Mouse (Mus musculus) cortical plate, adult 2 months (tissue): ENCODE results near the gene Fcgr2b. TPM values are rescaled to one million over a fixed set of nuclear protein-coding genes. Genes with fewer than 3 reads are reported as not detected.

ENCODE experiments used
- H3K27ac ChIP-seq: fragments of 200-500 bp; 2 replicates; pipeline ENCODE4 v1.5.1; 2012; ENCODE audit warnings: low read length, control low read depth, inconsistent platforms; ENCODE audit not compliant: insufficient read depth
- H3K4me1 ChIP-seq: fragments of 200-500 bp; 2 replicates; pipeline ENCODE4 v1.6.1; 2011; ENCODE audit warnings: low read length; ENCODE audit not compliant: control insufficient read depth, insufficient read depth
- H3K4me3 ChIP-seq: fragments of 200-500 bp; 2 replicates; pipeline ENCODE4 v1.5.1; 2011; ENCODE audit warnings: mild to moderate bottlenecking, low read length, control low read depth; ENCODE audit not compliant: insufficient read depth
- CTCF ChIP-seq: fragments of 200-500 bp; IDR thresholded peaks from 2 replicates; pipeline ENCODE4 v1.5.1; 2011; ENCODE audit warnings: mild to moderate bottlenecking, control low read depth, low read length; ENCODE audit not compliant: insufficient read depth; ENCODE audit errors: extremely low read depth
- POLR2A ChIP-seq: fragments of 200-500 bp; IDR thresholded peaks from 2 replicates; pipeline ENCODE4 v1.6.1; 2011; ENCODE audit warnings: mild to moderate bottlenecking, low read length, control low read depth; ENCODE audit not compliant: insufficient read depth; ENCODE audit errors: extremely low read depth
- polyA plus RNA-seq: library from polyadenylated mRNA; depleted of rRNA; stranded (reverse); fragments of >200 nt; gene quantifications from 2 replicates; pipeline ENCODE4 v1.2.3, GENCODE M21; 2012; rRNA removed

Gene Fcgr2b
- polyA plus RNA-seq, 1 experiment, result 6.4 TPM

DNA sequence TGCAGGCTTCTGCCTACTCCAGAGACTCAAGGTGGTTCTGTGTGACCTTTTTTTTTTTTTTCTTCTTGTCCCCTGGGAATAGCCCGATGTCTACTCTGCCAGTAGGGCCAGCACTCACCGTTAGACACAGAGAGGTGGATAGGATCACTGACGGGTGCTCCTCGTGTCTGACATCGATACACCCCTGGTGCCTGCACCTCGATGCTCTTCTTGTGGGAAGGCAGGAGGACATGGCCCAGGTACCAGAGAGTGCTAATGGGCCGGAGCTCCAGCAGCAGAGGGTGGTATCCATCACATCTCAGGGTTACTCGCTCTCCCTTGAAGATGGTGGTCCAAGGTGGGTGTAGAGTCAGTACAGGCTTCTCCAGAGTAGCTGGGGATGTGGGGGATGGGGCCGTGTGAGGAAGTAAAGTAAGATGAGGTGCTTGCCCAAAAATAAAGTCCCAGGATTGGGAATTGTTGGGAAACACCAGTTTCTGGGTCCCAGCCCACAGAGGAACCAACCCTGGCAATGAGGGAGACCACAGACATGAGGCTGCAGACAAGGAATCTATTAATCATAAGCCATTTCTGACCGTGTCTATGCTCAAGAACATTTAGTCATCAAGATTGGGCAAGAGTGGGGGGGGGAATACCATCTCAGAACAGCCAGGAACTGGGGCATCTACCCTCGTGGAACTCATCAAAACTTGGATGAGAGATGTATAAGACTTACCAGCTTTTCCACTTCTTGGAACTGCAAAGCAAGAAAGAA, 64.3 kb downstream of the Fcgr2b start:
- no peaks in the 10 kb centered on the region for H3K4me1 ChIP-seq
- TF ChIP-seq POLR2A (no peak), CTCF (no peak)
- no peak overlapping the region for H3K27ac ChIP-seq
- H3K4me3 ChIP-seq, result no peak overlapping the region

Other genes with a start within 250 kb of the Fcgr2b start
- 25.9 and 27.7 TPM in 2 replicates for gene Atf6, start 108.8 kb downstream of the Fcgr2b start, polyA plus RNA-seq
- gene Gm26620, start 91.5 kb downstream of the Fcgr2b start, polyA plus RNA-seq, result 0.81 and 0.83 TPM in 2 replicates
- gene Dusp12, start 91.0 kb downstream of the Fcgr2b start, polyA plus RNA-seq, result 32.0 and 32.5 TPM in 2 replicates
- 1.0 and 1.1 TPM in 2 replicates for gene Fcrlb, start 63.6 kb downstream of the Fcgr2b start, polyA plus RNA-seq
- 0.08 TPM in 1 of 2 replicates, not detected in the other for gene Fcrla, start 49.0 kb downstream of the Fcgr2b start, polyA plus RNA-seq
- gene Fcgr4, start 42.4 kb upstream of the Fcgr2b start, polyA plus RNA-seq, result 0.31 and 0.57 TPM in 2 replicates
- 20.6 and 21.1 TPM in 2 replicates for gene Fcgr3, start 88.4 kb upstream of the Fcgr2b start, polyA plus RNA-seq
- gene Cfap126, start 137.4 kb upstream of the Fcgr2b start, polyA plus RNA-seq, result 2.7 and 4.5 TPM in 2 replicates
- 219 and 242 TPM in 2 replicates for gene Sdhc, start 174.1 kb upstream of the Fcgr2b start, polyA plus RNA-seq
- gene Mpz, start 174.2 kb upstream of the Fcgr2b start, polyA plus RNA-seq, result 0.13 and 0.19 TPM in 2 replicates
- gene Pcp4l1, start 219.7 kb upstream of the Fcgr2b start, polyA plus RNA-seq, result 109 and 168 TPM in 2 replicates
- gene Nr1i3, start 237.4 kb upstream of the Fcgr2b start, polyA plus RNA-seq, result 0.11 and 0.15 TPM in 2 replicates
- 82.2 and 94.6 TPM in 2 replicates for gene Tomm40l, start 246.0 kb upstream of the Fcgr2b start, polyA plus RNA-seq
- 2.8 and 3.0 TPM in 2 replicates for gene Apoa2, start 248.5 kb upstream of the Fcgr2b start, polyA plus RNA-seq